Mouse (Mus musculus): ENCODE data around the gene Apoa4. TPM values are rescaled to one million over a fixed set of nuclear protein-coding genes. Genes with fewer than 3 reads are reported as not detected.

Gene Apoa4
- total RNA-seq, 2 experiments from 2014 or later = not detected

GRCm38 (mm10) chr9:46270782-46271181, 30.3 kb downstream of the Apoa4 start:
- no peak for ATAC-seq (replicated peaks; ENCODE audit: poor library complexity, severe bottlenecking)

GRCm38 (mm10) chr9:46272070-46272469, 31.6 kb downstream of the Apoa4 start:
- no peak; the same call in 1 of the 2 replicates for ATAC-seq (replicated peaks; ENCODE audit: poor library complexity, severe bottlenecking)

DNA sequence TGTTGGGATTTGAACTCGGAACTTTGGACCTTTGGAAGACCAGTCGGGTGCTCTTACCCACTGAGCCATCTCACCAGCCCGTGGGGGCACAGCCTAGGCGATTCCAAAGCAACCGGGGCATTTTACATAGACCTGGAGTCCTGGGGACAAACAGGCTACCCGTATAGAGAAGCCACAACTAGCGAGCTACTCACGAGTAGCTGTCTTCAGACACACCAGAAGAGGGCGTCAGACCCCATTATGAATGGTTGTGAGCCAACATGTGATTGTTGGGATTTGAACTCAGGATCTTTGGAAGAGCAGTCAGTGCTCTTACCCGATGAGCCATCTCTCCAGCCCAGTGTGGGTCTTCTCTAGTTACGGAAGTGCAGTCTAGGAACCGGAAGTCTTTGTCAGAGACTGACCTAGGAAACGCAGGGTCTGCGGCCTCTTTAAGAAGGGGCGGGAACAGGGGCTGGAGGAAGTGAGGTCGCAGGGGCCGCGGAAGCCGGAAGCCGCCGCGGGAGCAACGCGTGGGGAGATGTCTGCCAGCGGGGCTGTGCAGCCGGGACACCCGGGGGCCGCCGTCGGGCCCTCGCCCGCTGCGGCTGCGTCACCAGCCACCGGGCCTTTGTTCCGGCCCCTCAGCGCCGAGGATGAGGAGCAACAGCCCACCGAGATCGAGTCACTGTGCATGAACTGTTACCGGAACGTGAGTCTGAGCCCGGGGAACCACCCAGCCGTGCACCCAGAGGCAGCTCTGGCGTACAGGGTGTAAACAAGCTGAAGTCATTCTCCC, 32.4 kb downstream of the Apoa4 start, which contains the start of gene Zpr1:
Gene Zpr1, plus strand, starts transcription at position 388 of the 778 bp plus-strand sequence.
- ATAC-seq (replicated peaks; ENCODE audit: poor library complexity, severe bottlenecking) = peak; percentile 94

- no peak for ATAC-seq (replicated peaks; ENCODE audit: poor library complexity, severe bottlenecking)
These were observed 34.0 kb downstream of the Apoa4 start for GRCm38 (mm10) chr9:46274494-46274893.

GRCm38 (mm10) chr9:46282631-46283436, 42.3 kb downstream of the Apoa4 start, which contains the start of gene Bud13:
Gene Bud13 (plus strand): TSS chr9:46283008.
- ATAC-seq (replicated peaks; ENCODE audit: poor library complexity, severe bottlenecking) = peak; percentile 93

Other genes starting within 250 kb of the Apoa4 start
- gene Pafah1b2, start 228.0 kb upstream of the Apoa4 start, total RNA-seq (2014; fragmentation: Nextera tagmentation) = 30.6 and 32.3 TPM in 2 replicates
- gene Pafah1b2, start 228.0 kb upstream of the Apoa4 start, total RNA-seq (2017) = 88.9 and 95.7 TPM in 2 replicates
- 35.8 and 59.8 TPM in 2 replicates for gene Sik3, start 227.9 kb upstream of the Apoa4 start, total RNA-seq (2014; fragmentation: Nextera tagmentation)
- gene Sik3, start 227.9 kb upstream of the Apoa4 start, total RNA-seq (2017) = 12.7 and 16.5 TPM in 2 replicates
- gene Apoa1, start 12.1 kb upstream of the Apoa4 start, total RNA-seq (2014; fragmentation: Nextera tagmentation) = not detected in 2 replicates
- gene Apoa1, start 12.1 kb upstream of the Apoa4 start, total RNA-seq (2017) = not detected in 2 replicates
- not detected in 2 replicates for gene Apoc3, start 5.1 kb upstream of the Apoa4 start, total RNA-seq (2014; fragmentation: Nextera tagmentation)
- gene Apoc3, start 5.1 kb upstream of the Apoa4 start, total RNA-seq (2017) = not detected in 2 replicates
- gene Apoa5, start 27.9 kb downstream of the Apoa4 start, total RNA-seq (2014; fragmentation: Nextera tagmentation) = not detected in 2 replicates
- gene Apoa5, start 27.9 kb downstream of the Apoa4 start, total RNA-seq (2017) = not detected in 2 replicates
- gene Zpr1, start 32.4 kb downstream of the Apoa4 start, total RNA-seq (2014; fragmentation: Nextera tagmentation) = 28.1 and 50.4 TPM in 2 replicates
- gene Zpr1, start 32.4 kb downstream of the Apoa4 start, total RNA-seq (2017) = 36.1 and 42.8 TPM in 2 replicates
- 22.3 and 28.0 TPM in 2 replicates for gene Bud13, start 42.3 kb downstream of the Apoa4 start, total RNA-seq (2014; fragmentation: Nextera tagmentation)
- gene Bud13, start 42.3 kb downstream of the Apoa4 start, total RNA-seq (2017) = 15.6 and 16.2 TPM in 2 replicates
- not detected in 2 replicates for gene 4931429L15Rik, start 79.3 kb downstream of the Apoa4 start, total RNA-seq (2014; fragmentation: Nextera tagmentation)
- not detected in 2 replicates for gene 4931429L15Rik, start 79.3 kb downstream of the Apoa4 start, total RNA-seq (2017)

Data from granulocyte monocyte progenitor cell, adult 5-6 weeks (primary cell).